Mouse (Mus musculus): ENCODE measurements at regions not wholly inside any gene's neighbourhood (a gene's known extent, or its start where the extent isn't known, plus 50 kb on each side); places are given as distances from the start of the nearest gene placed in this dataset.
A peak's percentile ranks its signal among the peaks of the same experiment; 100 is the strongest.

- DNase-seq (ENCODE audit: low read depth, low spot score) = no peak
These were observed 3650.0 kb downstream of the 9330182O14Rik start for GRCm38 (mm10) chr15:43784171-43784570.

GRCm38 (mm10) chr15:43803342-43803741 lies 3669.2 kb downstream of the 9330182O14Rik start:
- peak; percentile 50 for DNase-seq (ENCODE audit: low read depth, low spot score)
